Mouse (Mus musculus) adrenal gland, adult 2 months (tissue): Measurements from ENCODE around the gene Hmg20a. TPM values are rescaled to one million over a fixed set of nuclear protein-coding genes. Genes with fewer than 3 reads are reported as not detected.

Experiments
- DNase-seq: peaks from one replicate; pipeline ENCODE4 v3.0.0; 2021
- polyA plus RNA-seq: library from polyadenylated mRNA; depleted of rRNA; stranded (reverse); fragments of >200 nt; gene quantifications from 2 replicates; pipeline ENCODE4 v1.2.3, GENCODE M21; 2012
- total RNA-seq, 2 experiments: library from RNA; stranded (reverse); gene quantifications; 2 replicates each; pipeline ENCODE4 v1.2.3; 2021

Hmg20a gene
- total and polyA plus RNA-seq, 3 experiments: 23.9 to 40.9 (median 39.3) TPM

GRCm38 (mm10) chr9:56439699-56440098 lies 21.3 kb downstream of the Hmg20a start:
- DNase-seq: no peak

DNA sequence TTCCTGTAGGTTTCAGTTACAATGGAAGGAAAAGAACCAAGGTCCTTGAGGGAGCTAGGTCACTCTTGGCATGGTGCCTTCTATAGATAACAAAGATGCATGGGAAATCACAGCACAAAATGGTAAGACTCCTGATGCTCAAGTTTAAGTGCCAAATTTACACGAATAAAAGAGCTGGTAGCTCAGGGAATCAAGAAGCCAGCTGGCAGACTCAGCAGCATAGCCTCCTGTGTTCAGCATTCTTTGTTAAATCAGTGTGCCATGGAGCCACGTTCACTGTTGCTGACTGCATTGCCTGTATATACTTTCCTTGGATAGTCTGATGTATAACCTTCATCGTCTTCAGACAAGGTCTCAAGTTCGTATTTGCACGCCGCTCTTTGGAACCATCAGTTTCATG lies 33.2 kb downstream of the Hmg20a start:
- no peak for DNase-seq

- no peak for DNase-seq
Measured at GRCm38 (mm10) chr9:56453038-56453815, 34.8 kb downstream of the Hmg20a start.

GRCm38 (mm10) chr9:56456426-56456825 lies 38.0 kb downstream of the Hmg20a start:
- no peak for DNase-seq

DNA sequence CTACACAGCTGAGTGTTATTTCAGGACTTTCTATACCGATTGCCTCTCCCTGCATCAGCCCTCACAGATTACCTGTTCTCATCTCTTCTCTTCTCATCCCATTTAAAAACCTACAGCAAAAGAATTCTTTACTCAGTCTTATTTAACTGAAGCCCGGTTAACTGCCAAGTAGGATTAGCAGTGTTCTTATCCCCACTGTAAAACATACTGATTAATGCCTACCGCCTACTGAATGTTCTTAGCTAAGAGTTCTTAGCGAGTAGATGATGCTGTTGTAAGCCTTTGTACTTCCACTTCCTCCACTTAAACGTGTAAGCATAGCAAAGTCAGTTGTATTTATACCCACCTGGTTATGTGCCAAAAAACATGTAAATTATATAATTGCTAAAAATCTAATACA lies 42.6 kb downstream of the Hmg20a start:
- no peak for DNase-seq

- peak; percentile 25 for DNase-seq
Measured at GRCm38 (mm10) chr9:56462606-56463005, 44.2 kb downstream of the Hmg20a start.

DNA sequence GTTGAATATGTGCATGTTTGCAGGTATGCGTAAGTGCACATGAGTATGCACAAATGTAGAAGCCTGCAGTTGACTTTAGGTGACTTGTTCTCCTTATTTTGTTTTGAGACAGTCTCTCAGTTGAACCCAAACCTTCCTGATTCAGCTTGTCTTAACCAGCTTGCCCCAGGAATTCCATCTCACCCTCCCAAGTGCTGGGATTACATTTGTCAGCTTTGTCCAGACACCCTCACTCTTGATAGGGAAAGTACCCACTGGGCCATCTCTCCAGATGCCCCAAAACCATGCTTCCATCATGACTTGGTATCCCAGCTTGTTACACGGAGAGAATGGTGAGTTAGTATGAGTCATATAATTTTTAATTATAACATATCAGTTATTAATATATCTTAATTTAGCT lies 44.6 kb downstream of the Hmg20a start:
- no peak for DNase-seq

GRCm38 (mm10) chr9:56463686-56464515 lies 45.5 kb downstream of the Hmg20a start:
- DNase-seq: peak; percentile 68

GRCm38 (mm10) chr9:56464863-56465654 lies 46.6 kb downstream of the Hmg20a start:
- peak; percentile 77 for DNase-seq

DNA sequence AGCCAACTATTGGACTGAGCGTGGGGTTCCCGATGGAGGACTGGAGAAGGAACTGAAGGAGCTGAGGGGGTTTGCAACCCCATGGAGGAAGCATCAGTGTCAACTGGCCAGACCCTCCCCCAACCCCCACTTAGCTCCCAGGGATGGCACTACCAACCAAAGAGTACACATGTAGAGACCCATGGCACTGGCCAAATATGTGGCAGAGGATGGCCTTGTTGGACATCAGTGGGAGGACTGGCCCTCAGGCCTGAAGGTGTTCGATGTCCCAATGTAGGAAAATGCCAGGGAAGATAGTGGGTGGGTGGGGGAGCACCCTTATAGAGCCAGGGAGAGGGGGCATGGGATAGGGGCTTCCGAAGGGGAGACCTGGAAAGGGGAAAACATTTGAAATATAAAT lies 47.8 kb downstream of the Hmg20a start:
- DNase-seq: no peak

- DNase-seq: peak; percentile 48
Measured at GRCm38 (mm10) chr9:56469656-56470055, 51.2 kb downstream of the Hmg20a start.

GRCm38 (mm10) chr9:56470291-56470690 lies 51.9 kb downstream of the Hmg20a start:
- DNase-seq: no peak

DNA sequence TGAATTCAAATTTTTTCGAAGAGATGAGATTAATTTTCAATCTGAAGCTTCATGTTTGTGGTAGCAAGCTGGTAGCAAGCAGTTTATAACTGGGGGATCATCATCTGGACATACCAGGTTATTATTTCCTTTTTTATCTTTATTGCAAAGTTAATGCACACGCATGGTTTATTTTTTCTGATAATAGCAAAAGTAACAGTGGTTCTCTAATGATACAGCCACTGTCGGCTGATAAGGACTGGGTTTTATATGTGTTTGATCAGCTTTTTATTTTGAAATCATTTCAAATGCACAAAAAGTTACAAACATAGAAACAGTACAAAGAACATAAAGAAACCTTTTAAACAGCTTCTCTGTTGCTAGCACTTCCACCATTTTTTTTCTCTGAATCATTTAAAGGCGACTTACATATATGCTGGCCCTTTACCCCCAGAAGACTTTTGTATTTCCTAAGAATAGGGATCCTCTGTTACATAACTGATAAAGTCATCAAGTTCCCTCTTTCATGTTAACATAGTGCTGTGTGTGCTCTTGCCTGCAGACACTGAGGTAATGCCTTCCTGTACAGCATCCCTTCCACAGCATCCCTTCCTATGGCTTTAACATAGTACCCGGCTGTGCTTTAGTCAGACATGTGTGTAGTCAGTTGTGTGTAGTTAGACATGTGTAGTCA lies 60.7 kb downstream of the Hmg20a start:
- DNase-seq: no peak

DNA sequence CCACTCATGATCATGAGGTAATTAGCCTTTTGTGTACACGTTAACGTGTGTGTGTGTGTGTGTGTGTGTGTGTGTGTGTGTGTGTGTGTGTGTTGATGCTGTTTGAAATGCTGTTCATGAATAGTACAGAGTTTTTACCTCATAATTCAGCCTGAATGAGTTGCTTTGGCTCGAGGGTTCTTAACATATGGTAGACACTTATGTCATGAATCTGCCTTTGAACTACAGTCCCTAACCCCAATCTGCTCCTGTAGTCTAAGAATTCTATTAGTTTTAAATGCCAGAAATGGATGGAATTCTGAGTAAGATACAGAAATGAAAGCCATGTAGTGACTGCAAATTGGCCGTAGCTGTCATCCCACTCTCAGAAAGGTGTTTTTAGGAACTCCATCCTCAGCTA lies 64.2 kb downstream of the Hmg20a start:
- DNase-seq: no peak

GRCm38 (mm10) chr9:56485423-56485822 lies 67.0 kb downstream of the Hmg20a start:
- DNase-seq: no peak

- DNase-seq: no peak
Measured at GRCm38 (mm10) chr9:56486158-56486557, 67.7 kb downstream of the Hmg20a start.

- DNase-seq: no peak
Measured at GRCm38 (mm10) chr9:56487651-56488050, 69.2 kb downstream of the Hmg20a start.

GRCm38 (mm10) chr9:56492391-56492790 lies 74.0 kb downstream of the Hmg20a start:
- DNase-seq: no peak

- peak; percentile 61 for DNase-seq
Measured at GRCm38 (mm10) chr9:56492916-56493315, 74.5 kb downstream of the Hmg20a start.

GRCm38 (mm10) chr9:56495088-56495487 lies 76.7 kb downstream of the Hmg20a start:
- no peak for DNase-seq

DNA sequence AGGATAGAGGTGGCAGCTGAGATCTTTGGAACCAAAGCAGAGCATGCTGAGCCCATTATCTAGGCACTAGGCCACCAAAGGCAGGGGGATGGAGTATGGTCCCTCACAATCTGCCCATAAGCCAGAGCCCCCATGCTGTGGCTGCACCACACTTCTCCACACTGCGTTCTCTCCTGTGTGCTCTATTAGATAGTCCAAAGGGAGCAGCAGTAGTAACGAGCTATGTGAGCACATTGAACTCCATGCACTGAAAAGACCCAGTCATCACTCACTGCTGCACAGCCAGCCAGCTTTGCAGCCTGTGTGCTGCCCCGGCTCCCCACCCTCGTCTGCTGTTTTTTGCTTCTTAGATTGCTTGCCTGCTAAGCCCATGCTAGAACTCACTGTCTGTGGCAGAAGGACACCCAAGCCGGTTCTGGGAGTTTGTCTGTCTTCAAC lies 77.4 kb downstream of the Hmg20a start:
- no peak for DNase-seq

GRCm38 (mm10) chr9:56496567-56496966 lies 78.2 kb downstream of the Hmg20a start:
- DNase-seq: no peak
